Mouse (Mus musculus) bone marrow macrophage, adult 2 months (primary cell): ENCODE results near the gene Klhdc1. TPM values are rescaled to one million over a fixed set of nuclear protein-coding genes. Genes with fewer than 3 reads are reported as not detected.

Experiments used
- H3K27ac ChIP-seq: 2 replicates; pipeline ENCODE4 v1.5.1; 2012; ENCODE audit warnings: low read depth, low read length; ENCODE audit not compliant: insufficient read depth
- H3K4me1 ChIP-seq: 2 replicates; pipeline ENCODE4 v1.6.1; 2012; ENCODE audit warnings: low read length; ENCODE audit not compliant: control insufficient read depth, insufficient read depth
- H3K4me3 ChIP-seq: 2 replicates; pipeline ENCODE4 v1.5.1; 2012; ENCODE audit warnings: mild to moderate bottlenecking, low read length, moderate library complexity; ENCODE audit not compliant: insufficient read depth
- CTCF ChIP-seq: IDR thresholded peaks from 2 replicates; pipeline ENCODE4 v1.5.1; 2012; ENCODE audit warnings: low read depth, mild to moderate bottlenecking, low read length, moderate library complexity
- POLR2A ChIP-seq: IDR thresholded peaks from 2 replicates; pipeline ENCODE4 v1.6.1; 2012; ENCODE audit warnings: mild to moderate bottlenecking, low read depth, low read length, borderline replicate concordance
- polyA plus RNA-seq: library from polyadenylated mRNA; stranded (reverse); fragments of >200 nt; gene quantifications from 2 replicates; pipeline ENCODE4 v1.2.4, GENCODE M21; 2012; ENCODE audit not compliant: missing spikeins, insufficient read depth, insufficient read length

Gene Klhdc1
- polyA plus RNA-seq, 1 experiment = 5.1 TPM

DNA sequence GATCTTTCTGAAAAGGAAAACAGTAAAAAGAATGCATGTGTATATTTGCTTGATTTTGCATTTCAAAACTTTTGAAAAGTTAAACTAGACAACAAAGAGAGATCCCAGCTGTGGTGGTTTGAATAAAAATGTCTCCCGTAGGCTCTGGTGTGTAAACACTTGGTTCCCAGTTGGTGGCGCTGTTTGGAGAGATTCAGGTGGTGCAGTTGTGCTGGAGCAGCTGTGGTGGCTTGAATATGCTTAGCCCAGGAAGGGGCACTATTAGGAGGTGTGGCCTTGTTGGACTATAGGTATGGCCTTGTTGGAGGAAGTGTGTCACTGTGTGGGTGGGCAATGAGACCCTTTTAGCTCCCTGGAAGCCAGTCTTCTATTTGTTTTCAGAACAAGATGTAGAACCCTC is 11.7 kb upstream of the Klhdc1 start:
- TF ChIP-seq POLR2A (no peak), CTCF (0 out of 2 replicates have a peak, but pooled peaks have one; percentile 14)

DNA sequence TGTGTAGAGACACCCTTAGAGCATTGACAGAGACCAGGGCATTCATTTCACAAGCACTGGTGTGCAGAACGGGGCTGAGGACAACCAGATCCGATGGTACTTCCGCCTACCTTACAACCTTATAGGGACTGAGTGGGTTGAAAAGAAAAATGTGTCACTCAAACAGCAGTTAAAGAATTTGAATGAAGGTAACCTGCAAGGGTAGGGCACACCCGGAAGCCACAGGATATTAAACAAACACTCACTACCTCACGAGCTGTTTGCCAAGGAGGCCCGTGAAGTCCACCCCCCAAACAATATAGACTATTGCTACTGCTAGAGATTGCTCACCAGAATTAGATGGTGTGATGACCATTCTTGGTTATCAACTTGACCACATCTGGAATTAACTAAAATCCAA is 5.2 kb upstream of the Klhdc1 start:
- TF ChIP-seq POLR2A (no peak), CTCF (no peak)
- Histone ChIP-seq H3K27ac (no peak overlapping the region), H3K4me3 (no peak overlapping the region), H3K4me1 (no peaks in the 10 kb centered on the region; the same call in 1 of the 2 replicates)

More for the DNA sequence above, 11.7 kb upstream of the Klhdc1 start:
- Histone ChIP-seq H3K27ac (no peak overlapping the region), H3K4me3 (no peak overlapping the region), H3K4me1 (peaks cover 8% of the 10 kb centered on the region; the same call in 1 of the 2 replicates)

DNA sequence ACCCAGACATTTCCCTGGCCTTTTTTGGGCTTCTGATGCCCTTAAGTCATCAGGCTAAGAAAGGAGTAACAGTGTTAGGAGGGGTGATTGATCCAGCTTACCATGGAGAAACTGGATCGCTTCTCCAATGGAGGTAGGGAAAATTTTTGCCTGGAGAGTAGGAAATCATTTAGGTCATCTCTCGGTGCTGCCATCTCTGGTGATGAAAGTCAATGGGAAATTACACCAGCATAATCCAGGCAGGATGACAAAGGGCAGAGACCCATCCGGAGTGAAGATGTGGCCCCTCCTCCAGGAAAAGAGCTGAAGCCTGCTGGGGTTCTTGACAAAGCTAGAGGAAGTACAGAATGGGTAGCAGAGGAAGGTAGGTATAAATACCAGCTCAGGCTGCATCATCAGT is 2.7 kb upstream of the Klhdc1 start:
- TF ChIP-seq POLR2A (no peak), CTCF (no peak)
- no peak overlapping the region for H3K27ac ChIP-seq
- H3K4me1 ChIP-seq = peaks cover 4% of the 10 kb centered on the region; the same call in 1 of the 2 replicates
- H3K4me3 ChIP-seq = no peak overlapping the region

DNA sequence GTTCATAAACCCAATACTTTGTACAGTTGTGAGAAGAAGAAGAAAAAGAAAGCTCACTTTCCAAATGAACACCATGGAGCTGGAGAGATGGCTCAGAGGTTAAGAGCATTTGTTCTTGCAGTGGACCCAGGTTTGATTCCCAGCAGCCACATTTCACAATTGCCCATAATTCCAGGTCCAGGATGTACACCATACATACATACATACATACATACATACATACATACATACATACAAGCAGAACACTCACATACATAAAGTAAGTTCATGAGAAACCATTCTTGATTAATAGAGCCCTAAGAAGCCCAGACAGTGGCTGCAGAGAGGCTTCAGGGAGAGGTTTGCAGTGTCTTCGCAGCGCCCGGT is 412 bp downstream of the Klhdc1 start:
- Histone ChIP-seq H3K4me3 (peak overlapping the region; percentile 90), H3K4me1 (peaks cover 4% of the 10 kb centered on the region; the same call in 1 of the 2 replicates), H3K27ac (peak overlapping the region; percentile 76)
- TF ChIP-seq CTCF = no peak

DNA sequence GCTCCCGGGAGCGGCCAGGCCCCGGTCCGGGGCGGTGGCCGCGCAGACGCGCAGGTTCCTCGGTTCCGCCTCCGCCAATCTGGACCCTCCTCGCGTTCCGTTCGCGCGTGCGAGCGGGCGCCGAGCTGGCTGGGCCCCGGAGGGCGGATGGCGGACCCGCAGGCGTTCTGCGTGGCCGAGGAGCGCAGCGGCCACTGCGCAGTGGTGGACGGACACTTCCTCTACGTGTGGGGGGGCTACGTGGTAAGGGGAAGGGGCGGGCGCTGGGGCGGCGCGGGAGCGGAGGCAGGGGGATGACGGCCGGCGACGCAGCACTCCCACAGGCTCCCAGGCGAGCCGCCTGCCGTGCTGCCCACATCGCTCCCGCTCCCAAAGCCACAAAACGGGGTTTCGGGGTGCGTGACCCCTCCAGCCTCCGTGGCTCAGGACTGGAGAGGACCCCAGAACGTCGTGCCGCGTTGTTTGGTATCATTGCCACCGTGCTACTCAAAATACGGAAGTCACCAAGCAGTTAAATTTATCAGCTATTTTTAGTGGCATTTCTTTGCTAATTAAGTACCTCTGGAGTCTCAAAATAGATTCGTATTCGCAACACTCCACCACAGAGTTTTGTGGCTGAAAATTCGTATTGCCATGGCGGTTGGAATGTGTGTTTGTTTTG is 925 bp downstream of the Klhdc1 start:
- Histone ChIP-seq H3K4me3 (peak overlapping the region; percentile 90), H3K27ac (peak overlapping the region; percentile 76), H3K4me1 (peaks cover 4% of the 10 kb centered on the region; the same call in 1 of the 2 replicates)
- TF ChIP-seq POLR2A (no peak; the same call in 1 of the 2 replicates), CTCF (no peak)

DNA sequence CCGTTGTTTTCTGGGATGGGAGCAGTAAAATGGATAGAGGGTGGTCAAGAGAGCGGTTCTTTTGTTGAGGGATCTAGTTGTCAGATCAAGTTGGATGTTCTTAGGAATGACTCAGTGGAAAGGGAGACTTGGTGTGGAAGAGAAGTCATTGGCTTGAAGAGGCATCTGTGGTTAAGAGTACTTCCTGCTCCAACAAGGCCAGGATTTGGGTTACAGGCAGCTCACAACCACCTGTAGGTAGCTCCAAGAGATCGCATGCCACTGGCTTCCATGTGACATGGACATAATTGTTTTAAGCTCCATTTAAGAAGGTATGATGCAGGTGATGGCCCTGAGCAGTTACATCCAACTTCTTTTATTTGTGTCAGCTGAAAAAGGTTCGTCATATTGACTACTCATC is 8.8 kb downstream of the Klhdc1 start:
- H3K4me3 ChIP-seq = no peak overlapping the region
- peaks cover 4% of the 10 kb centered on the region for H3K4me1 ChIP-seq
- TF ChIP-seq CTCF (no peak), POLR2A (no peak)
- H3K27ac ChIP-seq = no peak overlapping the region

DNA sequence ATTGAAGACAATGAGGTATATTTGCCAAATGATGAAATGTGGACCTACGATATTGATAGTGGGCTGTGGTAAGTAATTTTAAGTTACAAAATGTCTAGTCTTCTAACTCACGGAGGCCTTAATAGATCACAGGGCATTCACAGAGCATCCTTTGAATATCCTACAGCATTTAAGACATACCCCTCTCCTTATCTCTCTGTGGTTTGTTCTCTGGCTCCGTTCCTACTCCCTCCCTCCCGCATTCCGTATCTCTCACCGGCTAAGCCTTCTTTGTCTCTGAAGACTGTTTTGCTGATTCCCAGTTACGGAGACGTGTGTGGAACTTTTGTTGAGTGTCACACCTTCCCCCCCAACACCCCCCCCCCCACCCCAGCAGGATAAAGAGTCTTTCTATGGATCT is 9.8 kb downstream of the Klhdc1 start:
- no peak overlapping the region for H3K27ac ChIP-seq

DNA sequence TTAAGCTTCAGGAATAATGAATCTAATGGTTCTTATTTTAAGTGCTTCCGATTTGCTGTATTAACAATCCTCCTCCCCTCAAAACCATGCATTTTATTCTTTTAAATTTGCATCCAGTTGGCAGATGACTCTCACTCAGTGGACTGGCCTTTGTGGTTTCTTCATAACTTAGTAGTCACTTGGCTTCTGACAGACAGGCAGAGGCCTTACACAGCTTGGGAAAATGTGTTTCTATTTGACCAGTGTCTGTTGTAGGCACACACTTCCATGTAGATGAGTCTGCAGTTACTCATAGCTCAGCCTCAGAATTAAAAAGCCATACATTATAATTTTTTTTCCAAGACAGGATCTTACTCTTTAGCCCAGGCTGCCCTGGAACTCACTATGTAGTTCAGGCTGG is 12.8 kb downstream of the Klhdc1 start:
- TF ChIP-seq CTCF = no peak
- no peak for TF ChIP-seq POLR2A
- Histone ChIP-seq H3K27ac (no peak overlapping the region), H3K4me3 (no peak overlapping the region), H3K4me1 (peaks cover 4% of the 10 kb centered on the region)

More for the DNA sequence above, 9.8 kb downstream of the Klhdc1 start:
- Histone ChIP-seq H3K4me3 (no peak overlapping the region), H3K4me1 (peaks cover 4% of the 10 kb centered on the region)
- TF ChIP-seq POLR2A (no peak), CTCF (no peak)

DNA sequence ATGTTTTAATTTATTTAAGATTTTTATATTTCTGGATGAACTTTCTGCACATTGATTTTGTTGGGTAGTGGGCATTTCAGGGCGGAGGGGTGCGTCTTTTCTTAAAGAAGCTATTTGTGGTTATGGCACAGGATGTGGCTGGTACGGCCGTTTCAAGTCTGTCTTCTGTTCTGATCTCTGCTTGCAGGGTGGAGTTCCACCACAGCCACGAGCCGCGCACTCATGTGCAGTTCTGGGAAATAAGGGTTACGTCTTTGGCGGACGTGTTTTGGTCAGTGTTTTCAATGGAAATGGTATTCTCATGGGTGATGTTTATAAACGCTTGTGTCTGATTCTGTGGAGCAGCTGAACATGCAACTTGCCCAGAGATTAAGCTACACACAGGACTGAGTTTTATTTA is 16.9 kb downstream of the Klhdc1 start:
- H3K4me3 ChIP-seq = no peak overlapping the region
- H3K27ac ChIP-seq = no peak overlapping the region
- TF ChIP-seq POLR2A = no peak
- TF ChIP-seq CTCF = no peak
- H3K4me1 ChIP-seq = no peaks in the 10 kb centered on the region

DNA sequence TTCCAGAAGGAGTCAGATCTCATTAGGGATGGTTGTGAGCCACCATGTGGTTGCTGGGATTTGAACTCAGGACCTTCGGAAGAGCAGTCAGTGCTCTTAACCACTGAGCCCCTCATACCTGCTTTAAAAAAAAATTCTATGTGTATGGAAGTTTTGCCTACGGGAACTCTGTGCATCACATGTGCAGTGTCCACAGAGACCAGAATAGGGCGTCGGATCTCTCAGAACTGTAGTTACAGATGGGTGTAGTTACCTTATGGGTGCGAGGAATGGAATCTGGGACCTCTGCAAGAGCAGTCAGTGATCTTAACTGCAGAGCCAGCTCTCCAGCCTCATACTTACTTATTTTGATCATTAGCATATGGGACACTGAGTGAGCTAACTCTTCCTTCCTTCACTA is 21.3 kb downstream of the Klhdc1 start:
- TF ChIP-seq CTCF = no peak
- TF ChIP-seq POLR2A = no peak
- H3K4me1 ChIP-seq = no peaks in the 10 kb centered on the region
- H3K4me3 ChIP-seq = no peak overlapping the region
- no peak overlapping the region for H3K27ac ChIP-seq
